Mouse (Mus musculus) forebrain, embryonic 12.5 days (tissue): ENCODE measurements at regions not wholly inside any gene's neighbourhood (a gene's known extent, or its start where the extent isn't known, plus 50 kb on each side); places are given as distances from the start of the nearest gene placed in this dataset.

Source experiments
- ATAC-seq: fragments of 200-750 bp; cut with Nextera tagmentation; 2 replicates; pipeline ENCODE4 v1.8.0; 2017; ENCODE audit warnings: moderate TSS enrichment; ENCODE audit not compliant: low FRiP score
- H3K27ac ChIP-seq: fragments of 300-500 bp; sonication (generic); 2 replicates; pipeline ENCODE4 v1.5.1; 2016; ENCODE audit warnings: mild to moderate bottlenecking
- H3K27me3 ChIP-seq: fragments of 300-500 bp; sonication (generic); 2 replicates; pipeline ENCODE4 v1.6.1; 2016; ENCODE audit warnings: mild to moderate bottlenecking
- H3K36me3 ChIP-seq: fragments of 300-500 bp; sonication (generic); replicated peaks from 2 replicates; pipeline ENCODE4 v1.6.1; 2016; ENCODE audit warnings: mild to moderate bottlenecking
- H3K4me1 ChIP-seq: fragments of 300-500 bp; sonication (generic); 2 replicates; pipeline ENCODE4 v1.6.1; 2016
- H3K4me2 ChIP-seq: fragments of 300-500 bp; sonication (generic); 2 replicates; pipeline ENCODE4 v1.6.1; 2016; ENCODE audit warnings: mild to moderate bottlenecking, moderate library complexity
- H3K4me3 ChIP-seq: fragments of 300-500 bp; sonication (generic); replicated peaks from 2 replicates; pipeline ENCODE4 v1.5.1; 2016; ENCODE audit warnings: mild to moderate bottlenecking
- H3K9ac ChIP-seq: fragments of 300-500 bp; sonication (generic); 2 replicates; pipeline ENCODE4 v1.6.1; 2016; ENCODE audit warnings: mild to moderate bottlenecking
- H3K9me3 ChIP-seq: fragments of 300-500 bp; sonication (generic); 2 replicates; pipeline ENCODE4 v1.6.1; 2016
- WGBS: fragments of 180-500 bp; shearing (Covaris S2); methylation state at CpG from one replicate; pipeline ENCODE4 v1.1.7; 2016; 5-methylcytosine and 5-hydroxymethylcytosine counted together

- Histone ChIP-seq H3K4me1 (no peaks in the 10 kb centered on the region), H3K27ac (no peak overlapping the region), H3K27me3 (no peaks in the 10 kb centered on the region), H3K4me3 (no peak overlapping the region), H3K9ac (no peak overlapping the region), H3K4me2 (no peak overlapping the region), H3K9me3 (no peaks in the 10 kb centered on the region), H3K36me3 (no peaks in the 10 kb centered on the region)
- ATAC-seq = no peak
- WGBS = 70% methylated on average over 4 of the region's 4 CpGs
Observed at GRCm38 (mm10) chr14:110543303-110544134, 211.4 kb downstream of the Slitrk6 start.

- no peaks in the 10 kb centered on the region for H3K36me3 ChIP-seq
- H3K4me1 ChIP-seq = no peaks in the 10 kb centered on the region
- no peaks in the 10 kb centered on the region for H3K27me3 ChIP-seq
- no peak overlapping the region for H3K9ac ChIP-seq
- H3K4me3 ChIP-seq = no peak overlapping the region
- H3K9me3 ChIP-seq = no peaks in the 10 kb centered on the region
- no peak for ATAC-seq
- no peak overlapping the region for H3K27ac ChIP-seq
- H3K4me2 ChIP-seq = no peak overlapping the region
- 74% methylated on average over 3 of the region's 3 CpGs for WGBS
Observed at GRCm38 (mm10) chr14:110527306-110527705, 227.6 kb downstream of the Slitrk6 start.

- Histone ChIP-seq H3K9ac (no peak overlapping the region), H3K4me1 (no peaks in the 10 kb centered on the region), H3K36me3 (no peaks in the 10 kb centered on the region), H3K4me2 (no peak overlapping the region), H3K27ac (no peak overlapping the region), H3K9me3 (no peaks in the 10 kb centered on the region), H3K27me3 (no peaks in the 10 kb centered on the region), H3K4me3 (no peak overlapping the region)
- 87% methylated on average over 3 of the region's 3 CpGs for whole genome bisulfite sequencing
- ATAC-seq = no peak
Observed at GRCm38 (mm10) chr14:110485057-110485456, 269.9 kb downstream of the Slitrk6 start.

GRCm38 (mm10) chr14:110472743-110473142 lies 282.2 kb downstream of the Slitrk6 start:
- Histone ChIP-seq H3K4me3 (no peak overlapping the region), H3K9ac (no peak overlapping the region), H3K27ac (no peak overlapping the region), H3K9me3 (no peaks in the 10 kb centered on the region), H3K27me3 (no peaks in the 10 kb centered on the region), H3K36me3 (no peaks in the 10 kb centered on the region), H3K4me1 (0 out of 2 replicates have a peak, but pooled peaks cover 4% of the 10 kb centered on the region), H3K4me2 (no peak overlapping the region)
- no peak; the same call in 1 of the 2 replicates for ATAC-seq
- 22% methylated on average over 3 of the region's 3 CpGs for WGBS

GRCm38 (mm10) chr14:110472176-110472575 lies 282.8 kb downstream of the Slitrk6 start:
- no peak for ATAC-seq
- Histone ChIP-seq H3K36me3 (no peaks in the 10 kb centered on the region), H3K27ac (no peak overlapping the region), H3K9ac (no peak overlapping the region), H3K9me3 (no peaks in the 10 kb centered on the region), H3K4me1 (0 out of 2 replicates have a peak, but pooled peaks cover 4% of the 10 kb centered on the region), H3K27me3 (no peaks in the 10 kb centered on the region), H3K4me2 (no peak overlapping the region), H3K4me3 (no peak overlapping the region)
- 77% methylated on average over 3 of the region's 3 CpGs for whole genome bisulfite sequencing

GRCm38 (mm10) chr14:110470714-110471113 lies 284.2 kb downstream of the Slitrk6 start:
- no peak overlapping the region for H3K27ac ChIP-seq
- no peaks in the 10 kb centered on the region for H3K9me3 ChIP-seq
- no peak for ATAC-seq
- no peak overlapping the region for H3K4me2 ChIP-seq
- 76% methylated on average over 1 of the region's 1 CpGs for WGBS
- no peak overlapping the region for H3K4me3 ChIP-seq
- 0 out of 2 replicates have a peak, but pooled peaks cover 4% of the 10 kb centered on the region for H3K4me1 ChIP-seq
- no peaks in the 10 kb centered on the region for H3K36me3 ChIP-seq
- no peak overlapping the region for H3K9ac ChIP-seq
- no peaks in the 10 kb centered on the region for H3K27me3 ChIP-seq

- H3K4me3 ChIP-seq = no peak overlapping the region
- no peak overlapping the region for H3K9ac ChIP-seq
- H3K4me1 ChIP-seq = 0 out of 2 replicates have a peak, but pooled peaks cover 4% of the 10 kb centered on the region
- 0 out of 2 replicates have a peak, but pooled peaks have one; percentile 46 for ATAC-seq
- no peaks in the 10 kb centered on the region for H3K36me3 ChIP-seq
- no peak overlapping the region for H3K4me2 ChIP-seq
- H3K27me3 ChIP-seq = no peaks in the 10 kb centered on the region
- H3K9me3 ChIP-seq = no peaks in the 10 kb centered on the region
- 51% methylated on average over 6 of the region's 6 CpGs for WGBS
- no peak overlapping the region for H3K27ac ChIP-seq
Observed at GRCm38 (mm10) chr14:110468457-110469311, 286.3 kb downstream of the Slitrk6 start.
